Mouse (Mus musculus): ENCODE data around the gene Scn11a. TPM values are rescaled to one million over a fixed set of nuclear protein-coding genes. Genes with fewer than 3 reads are reported as not detected.

Scn11a gene
- polyA plus RNA-seq, 1 experiment from 2014 or later = 0.08 TPM

- Histone ChIP-seq H3K27ac (no peak within 1 kb of the TSS), H3K27me3 (ENCODE audit: insufficient read depth, poor library complexity, severe bottlenecking) (no peaks in the 10 kb centered on the region), H3K9me3 (no peaks in the 10 kb centered on the region), H3K4me3 (no peak within 1 kb of the TSS), H3K4me1 (replicated peaks) (no peaks in the 10 kb centered on the region), H3K36me3 (no peaks in the 10 kb centered on the region)
- 84% methylated on average over 11 of the region's 11 CpGs for WGBS
- no peak for DNase-seq (ENCODE audit: low spot score)
Measured at GRCm38 (mm10) chr9:119719222-119719621, 106.0 kb downstream of the Scn11a start, which contains the start of gene Scn10a. Gene Scn10a, minus strand, starts transcription at chr9:119719322.

GRCm38 (mm10) chr9:119706700-119707099 is 118.6 kb downstream of the Scn11a start:
- H3K27me3 ChIP-seq (ENCODE audit: insufficient read depth, poor library complexity, severe bottlenecking) = no peaks in the 10 kb centered on the region
- no peaks in the 10 kb centered on the region for H3K36me3 ChIP-seq
- no peaks in the 10 kb centered on the region for H3K9me3 ChIP-seq
- H3K4me1 ChIP-seq (replicated peaks) = no peaks in the 10 kb centered on the region
- peak; percentile 81 for DNase-seq (ENCODE audit: low spot score)
- no peak overlapping the region for H3K4me3 ChIP-seq
- H3K27ac ChIP-seq = no peak overlapping the region
- 11% methylated on average over 6 of the region's 6 CpGs for WGBS

Other genes starting within 250 kb of the Scn11a start
- gene Scn5a, start 246.4 kb downstream of the Scn11a start, polyA plus RNA-seq (2016; fragmentation: Nextera tagmentation; extraction: Ambion mirVana) = 0.55 and 0.93 TPM in 2 replicates
- gene Scn10a, start 106.1 kb downstream of the Scn11a start, polyA plus RNA-seq (2016; fragmentation: Nextera tagmentation; extraction: Ambion mirVana) = 0.14 and 0.21 TPM in 2 replicates
- gene Wdr48, start 69.4 kb upstream of the Scn11a start, polyA plus RNA-seq (2016; fragmentation: Nextera tagmentation; extraction: Ambion mirVana) = 62.6 and 69.7 TPM in 2 replicates
- 27.8 and 29.6 TPM in 2 replicates for gene Gorasp1, start 112.1 kb upstream of the Scn11a start, polyA plus RNA-seq (2016; fragmentation: Nextera tagmentation; extraction: Ambion mirVana)
- gene Ttc21a, start 112.2 kb upstream of the Scn11a start, polyA plus RNA-seq (2016; fragmentation: Nextera tagmentation; extraction: Ambion mirVana) = 0.71 and 1.4 TPM in 2 replicates
- 3.5 and 4.6 TPM in 2 replicates for gene Csrnp1, start 159.2 kb upstream of the Scn11a start, polyA plus RNA-seq (2016; fragmentation: Nextera tagmentation; extraction: Ambion mirVana)
- gene Xirp1, start 198.1 kb upstream of the Scn11a start, polyA plus RNA-seq (2016; fragmentation: Nextera tagmentation; extraction: Ambion mirVana) = 0.05 and 0.44 TPM in 2 replicates
- 6.3 and 8.2 TPM in 2 replicates for gene Cx3cr1, start 244.4 kb upstream of the Scn11a start, polyA plus RNA-seq (2016; fragmentation: Nextera tagmentation; extraction: Ambion mirVana)

Measured in hindbrain, embryonic 10.5 days (tissue).